Mouse (Mus musculus) liver, embryonic 14.5 days (tissue): Measurements from ENCODE around the gene Cd2ap.

Source experiments
- CTCF ChIP-seq: IDR thresholded peaks from 2 replicates; pipeline ENCODE4 v1.5.1; 2016; ENCODE audit warnings: antibody characterized with exemption, low read depth, control low read depth
- EP300 ChIP-seq: IDR thresholded peaks from 2 replicates; pipeline ENCODE4 v1.6.1; 2016; ENCODE audit warnings: antibody characterized with exemption, low read depth

- no peak for TF ChIP-seq CTCF
- no peak for TF ChIP-seq EP300
Observed at GRCm38 (mm10) chr17:42885091-42885501, 8.6 kb upstream of the Cd2ap start.
